Mouse (Mus musculus) heart, postnatal 0 days (tissue): ENCODE measurements around the gene Rps6ka4.

Experiments
- CTCF ChIP-seq: IDR thresholded peaks from 2 replicates; pipeline ENCODE4 v1.5.1; 2016; ENCODE audit warnings: antibody characterized with exemption, control low read depth, low read depth
- EP300 ChIP-seq: IDR thresholded peaks from 2 replicates; pipeline ENCODE4 v1.6.1; 2016; ENCODE audit warnings: antibody characterized with exemption, low read depth

DNA sequence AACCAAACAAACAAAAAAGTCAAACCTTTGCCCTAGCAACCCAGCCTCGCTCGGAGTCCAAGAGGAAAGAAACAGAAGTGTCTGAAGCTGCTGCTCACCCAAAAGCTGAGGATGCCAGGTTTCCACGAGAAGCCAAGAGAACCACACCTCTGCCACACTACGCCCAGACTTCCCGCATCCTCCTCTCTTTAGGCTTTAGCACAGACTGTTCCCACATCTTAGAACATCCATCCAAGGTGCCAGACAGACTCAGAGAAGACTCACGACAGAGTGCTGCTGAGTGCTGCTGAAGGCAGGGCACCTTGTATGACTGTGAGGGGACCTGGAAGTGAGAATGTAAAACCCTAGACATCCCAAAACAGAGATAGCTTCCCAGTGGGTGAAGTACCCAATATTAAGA, 35.4 kb upstream of the Rps6ka4 start:
- TF ChIP-seq CTCF (no peak), EP300 (no peak)
